Mouse (Mus musculus) retina, adult 2 months (tissue): ENCODE results near the gene Gm12169.
"Not testable (repeated sequence)": the region's sequence is repeated elsewhere in the genome, so short reads cannot be mapped to it uniquely, and the experiment has no call there.

Experiments
- DNase-seq: peaks from one replicate; pipeline ENCODE4 v3.0.0-alpha.2; 2012; ENCODE audit warnings: low read depth, low spot score

The Gm12169 gene

GRCm38 (mm10) chr11:46523912-46524311 is at the start of gene Gm12169:
Gene Gm12169 (plus strand): TSS chr11:46524212.
- no peak for DNase-seq

GRCm38 (mm10) chr11:46474220-46474619 is 49.8 kb upstream of the Gm12169 start:
- DNase-seq, result no peak

GRCm38 (mm10) chr11:46479311-46479710 is 44.7 kb upstream of the Gm12169 start:
- no peak for DNase-seq

- no peak for DNase-seq
These were observed 43.5 kb upstream of the Gm12169 start for GRCm38 (mm10) chr11:46480517-46480916.

- DNase-seq, result no peak
These were observed 35.8 kb upstream of the Gm12169 start for GRCm38 (mm10) chr11:46488231-46488630.

GRCm38 (mm10) chr11:46488650-46489049 is 35.4 kb upstream of the Gm12169 start:
- DNase-seq, result no peak

- DNase-seq, result no peak
These were observed 16.9 kb upstream of the Gm12169 start for GRCm38 (mm10) chr11:46507146-46507545.

- no peak for DNase-seq
These were observed 14.1 kb upstream of the Gm12169 start for GRCm38 (mm10) chr11:46509900-46510299.

GRCm38 (mm10) chr11:46521341-46521740 is 2.7 kb upstream of the Gm12169 start:
- DNase-seq, result not testable (repeated sequence)

- no peak for DNase-seq
These were observed 1.3 kb upstream of the Gm12169 start for GRCm38 (mm10) chr11:46522719-46523118.

GRCm38 (mm10) chr11:46530149-46530548 is 6.1 kb downstream of the Gm12169 start:
- no peak for DNase-seq

GRCm38 (mm10) chr11:46536978-46537377 is 13.0 kb downstream of the Gm12169 start:
- DNase-seq, result no peak

- DNase-seq, result no peak
These were observed 19.5 kb downstream of the Gm12169 start for GRCm38 (mm10) chr11:46543530-46543929.

GRCm38 (mm10) chr11:46549721-46550120 is 25.7 kb downstream of the Gm12169 start:
- no peak for DNase-seq

GRCm38 (mm10) chr11:46552741-46553140 is 28.7 kb downstream of the Gm12169 start:
- no peak for DNase-seq

- DNase-seq, result no peak
These were observed 37.1 kb downstream of the Gm12169 start for GRCm38 (mm10) chr11:46561096-46561495.

GRCm38 (mm10) chr11:46564671-46565070 is 40.7 kb downstream of the Gm12169 start:
- DNase-seq, result no peak

- DNase-seq, result no peak
These were observed 42.0 kb downstream of the Gm12169 start for GRCm38 (mm10) chr11:46565967-46566366.

GRCm38 (mm10) chr11:46569107-46569506 is 45.1 kb downstream of the Gm12169 start:
- no peak for DNase-seq

- no peak for DNase-seq
These were observed 47.3 kb downstream of the Gm12169 start, which contains the start of gene BC053393 for GRCm38 (mm10) chr11:46571327-46571726. Gene BC053393 (plus strand): TSS chr11:46571536.

GRCm38 (mm10) chr11:46578771-46579281 is 54.8 kb downstream of the Gm12169 start:
- no peak for DNase-seq

- DNase-seq, result no peak
These were observed 56.4 kb downstream of the Gm12169 start for GRCm38 (mm10) chr11:46580428-46580827.

- DNase-seq, result no peak
These were observed 58.7 kb downstream of the Gm12169 start for GRCm38 (mm10) chr11:46582741-46583140.
